Mouse (Mus musculus) ES-Bruce4 (cell line): ENCODE measurements at regions not wholly inside any gene's neighbourhood (a gene's known extent, or its start where the extent isn't known, plus 50 kb on each side); places are given as distances from the start of the nearest gene placed in this dataset.

Experiments used
- H3K27ac ChIP-seq: 2 replicates; pipeline ENCODE4 v1.5.1; 2012; ENCODE audit warnings: low read length, inconsistent platforms; ENCODE audit not compliant: insufficient read depth
- H3K27me3 ChIP-seq: 2 replicates; pipeline ENCODE4 v1.6.1; 2012; ENCODE audit warnings: mild to moderate bottlenecking, low read length, inconsistent platforms; ENCODE audit not compliant: control insufficient read depth, poor library complexity, insufficient read depth, severe bottlenecking
- H3K36me3 ChIP-seq: 2 replicates; pipeline ENCODE4 v1.6.1; 2012; ENCODE audit warnings: inconsistent platforms, mild to moderate bottlenecking, low read length, moderate library complexity; ENCODE audit not compliant: control insufficient read depth, poor library complexity, insufficient read depth, severe bottlenecking
- H3K4me1 ChIP-seq: one replicate; pipeline ENCODE4 v1.8.1; 2011; ENCODE audit warnings: low read length; ENCODE audit not compliant: control insufficient read depth, insufficient read depth
- H3K4me3 ChIP-seq: 2 replicates; pipeline ENCODE4 v1.5.1; 2011; ENCODE audit warnings: low read depth, mild to moderate bottlenecking, low read length
- H3K9ac ChIP-seq: 2 replicates; pipeline ENCODE4 v1.6.1; 2012; ENCODE audit warnings: low read depth, mild to moderate bottlenecking, inconsistent platforms; ENCODE audit not compliant: poor library complexity, severe bottlenecking
- H3K9me3 ChIP-seq: replicated peaks from 2 replicates; pipeline ENCODE4 v1.6.1; 2012; ENCODE audit warnings: mild to moderate bottlenecking, low read length, inconsistent platforms; ENCODE audit not compliant: control insufficient read depth, poor library complexity, insufficient read depth, severe bottlenecking
- CTCF ChIP-seq: IDR thresholded peaks from one replicate; pipeline ENCODE4 v1.8.1; 2011; ENCODE audit warnings: low read depth, low read length
- EP300 ChIP-seq: IDR thresholded peaks from 2 replicates; pipeline ENCODE4 v1.6.1; 2011; ENCODE audit warnings: low read depth, low read length; ENCODE audit not compliant: insufficient read depth
- POLR2A ChIP-seq: IDR thresholded peaks from one replicate; pipeline ENCODE4 v1.8.1; 2011; ENCODE audit warnings: low read length; ENCODE audit not compliant: insufficient read depth

GRCm38 (mm10) chr13:5592556-5593061, 268.7 kb upstream of the Klf6 start:
- Histone ChIP-seq H3K9ac (no peak overlapping the region), H3K9me3 (no peaks in the 10 kb centered on the region), H3K4me1 (no peaks in the 10 kb centered on the region), H3K27me3 (no peaks in the 10 kb centered on the region), H3K27ac (no peak overlapping the region), H3K4me3 (no peak overlapping the region), H3K36me3 (no peaks in the 10 kb centered on the region)
- no peak for TF ChIP-seq POLR2A
- TF ChIP-seq EP300, result no peak
- no peak for TF ChIP-seq CTCF

GRCm38 (mm10) chr13:5601648-5602047, 259.6 kb upstream of the Klf6 start:
- H3K36me3 ChIP-seq, result no peaks in the 10 kb centered on the region
- no peak overlapping the region for H3K4me3 ChIP-seq
- H3K9ac ChIP-seq, result no peak overlapping the region
- H3K27me3 ChIP-seq, result no peaks in the 10 kb centered on the region
- TF ChIP-seq POLR2A (no peak), EP300 (no peak), CTCF (no peak)
- H3K9me3 ChIP-seq, result no peaks in the 10 kb centered on the region
- H3K4me1 ChIP-seq, result no peaks in the 10 kb centered on the region
- no peak overlapping the region for H3K27ac ChIP-seq

GRCm38 (mm10) chr13:5603905-5604596, 257.2 kb upstream of the Klf6 start:
- Histone ChIP-seq H3K4me1 (no peaks in the 10 kb centered on the region), H3K4me3 (no peak overlapping the region), H3K27ac (no peak overlapping the region), H3K9ac (no peak overlapping the region), H3K9me3 (no peaks in the 10 kb centered on the region), H3K36me3 (no peaks in the 10 kb centered on the region), H3K27me3 (no peaks in the 10 kb centered on the region)
- no peak for TF ChIP-seq CTCF
- TF ChIP-seq EP300, result no peak
- TF ChIP-seq POLR2A, result no peak

GRCm38 (mm10) chr13:5605418-5605817, 255.9 kb upstream of the Klf6 start:
- Histone ChIP-seq H3K9ac (no peak overlapping the region), H3K4me1 (no peaks in the 10 kb centered on the region), H3K4me3 (no peak overlapping the region), H3K27me3 (no peaks in the 10 kb centered on the region), H3K27ac (no peak overlapping the region), H3K36me3 (no peaks in the 10 kb centered on the region), H3K9me3 (no peaks in the 10 kb centered on the region)
- no peak for TF ChIP-seq EP300

GRCm38 (mm10) chr13:5607462-5607861, 253.8 kb upstream of the Klf6 start:
- no peak for TF ChIP-seq POLR2A
- H3K4me3 ChIP-seq, result no peak overlapping the region
- H3K9me3 ChIP-seq, result no peaks in the 10 kb centered on the region
- no peaks in the 10 kb centered on the region for H3K27me3 ChIP-seq
- no peak overlapping the region for H3K9ac ChIP-seq
- no peak overlapping the region for H3K27ac ChIP-seq
- no peaks in the 10 kb centered on the region for H3K36me3 ChIP-seq
- H3K4me1 ChIP-seq, result no peaks in the 10 kb centered on the region

GRCm38 (mm10) chr13:5614186-5614737, 247.0 kb upstream of the Klf6 start:
- no peaks in the 10 kb centered on the region for H3K27me3 ChIP-seq
- H3K36me3 ChIP-seq, result no peaks in the 10 kb centered on the region
- no peak overlapping the region for H3K4me3 ChIP-seq
- no peaks in the 10 kb centered on the region for H3K4me1 ChIP-seq
- H3K9me3 ChIP-seq, result no peaks in the 10 kb centered on the region
- no peak overlapping the region for H3K27ac ChIP-seq
- TF ChIP-seq CTCF, result no peak
- no peak for TF ChIP-seq EP300
- no peak for TF ChIP-seq POLR2A
- H3K9ac ChIP-seq, result no peak overlapping the region
